Mouse (Mus musculus) CD4-positive, CD25-positive, alpha-beta regulatory T cell, adult 4 months (primary cell): ENCODE measurements around the gene Tbrg4. TPM values are rescaled to one million over a fixed set of nuclear protein-coding genes. Genes with fewer than 3 reads are reported as not detected.
"Not testable (repeated sequence)": the region's sequence is repeated elsewhere in the genome, so short reads cannot be mapped to it uniquely, and the experiment has no call there.

Experiments
- ATAC-seq: one replicate; pipeline ENCODE4 v1.8.0; 2017
- polyA plus RNA-seq, 2 experiments: library from polyadenylated mRNA; unstranded; fragments of 100-300 nt; shearing (Covaris generic); gene quantifications; one replicate each; pipeline ENCODE4 v1.2.1; 2017

Gene Tbrg4
- 10 to 100 TPM; 27.9 to 60.5 TPM for polyA plus RNA-seq

- peak; percentile 88 for ATAC-seq
These were observed at the start of gene Tbrg4 for GRCm38 (mm10) chr11:6625478-6626387. Gene Tbrg4, minus strand, starts transcription at chr11:6626067.

- ATAC-seq = no peak
These were observed 49.5 kb upstream of the Tbrg4 start for GRCm38 (mm10) chr11:6675402-6675801.

GRCm38 (mm10) chr11:6674701-6675100 lies 48.8 kb upstream of the Tbrg4 start:
- no peak for ATAC-seq

GRCm38 (mm10) chr11:6670826-6671225 lies 45.0 kb upstream of the Tbrg4 start:
- ATAC-seq = no peak

- ATAC-seq = no peak
These were observed 44.2 kb upstream of the Tbrg4 start for GRCm38 (mm10) chr11:6670044-6670443.

- ATAC-seq = no peak
These were observed 43.2 kb upstream of the Tbrg4 start for GRCm38 (mm10) chr11:6669041-6669440.

GRCm38 (mm10) chr11:6666634-6667033 lies 40.8 kb upstream of the Tbrg4 start:
- no peak for ATAC-seq

GRCm38 (mm10) chr11:6661206-6661605 lies 35.3 kb upstream of the Tbrg4 start:
- no peak for ATAC-seq

- ATAC-seq = peak; percentile 60
These were observed 32.4 kb upstream of the Tbrg4 start, which contains the start of gene Ramp3 for GRCm38 (mm10) chr11:6658271-6658670. Gene Ramp3, plus strand, starts transcription at chr11:6658521.

- peak; percentile 78 for ATAC-seq
These were observed 29.0 kb upstream of the Tbrg4 start for GRCm38 (mm10) chr11:6654903-6655302.

- not testable (repeated sequence) for ATAC-seq
These were observed 27.1 kb upstream of the Tbrg4 start for GRCm38 (mm10) chr11:6652978-6653377.

GRCm38 (mm10) chr11:6650519-6650918 lies 24.7 kb upstream of the Tbrg4 start:
- ATAC-seq = no peak

GRCm38 (mm10) chr11:6647831-6648724 lies 22.2 kb upstream of the Tbrg4 start:
- ATAC-seq = no peak

- no peak for ATAC-seq
These were observed 18.7 kb upstream of the Tbrg4 start for GRCm38 (mm10) chr11:6644566-6644965.

GRCm38 (mm10) chr11:6639072-6639471 lies 13.2 kb upstream of the Tbrg4 start:
- ATAC-seq = no peak

- no peak for ATAC-seq
These were observed 12.7 kb upstream of the Tbrg4 start, which contains the start of gene Wap for GRCm38 (mm10) chr11:6638537-6638936. Gene Wap, minus strand, starts transcription at chr11:6638637.

- ATAC-seq = no peak
These were observed 10.3 kb upstream of the Tbrg4 start for GRCm38 (mm10) chr11:6636150-6636549.

- no peak for ATAC-seq
These were observed 3.8 kb upstream of the Tbrg4 start for GRCm38 (mm10) chr11:6629655-6630054.

GRCm38 (mm10) chr11:6628568-6628967 lies 2.7 kb upstream of the Tbrg4 start:
- ATAC-seq = peak; percentile 20

- ATAC-seq = peak; percentile 45
These were observed 1.9 kb upstream of the Tbrg4 start for GRCm38 (mm10) chr11:6627731-6628130.

- no peak for ATAC-seq
These were observed 513 bp upstream of the Tbrg4 start for GRCm38 (mm10) chr11:6626388-6626772.

- no peak for ATAC-seq
These were observed 1.1 kb downstream of the Tbrg4 start for GRCm38 (mm10) chr11:6624619-6625382.
